Mouse (Mus musculus) brain, embryonic 14.5 days (tissue): ENCODE results near the gene Mucl3. TPM values are rescaled to one million over a fixed set of nuclear protein-coding genes. Genes with fewer than 3 reads are reported as not detected.

Experiments used
- DNase-seq: peaks from one replicate; pipeline ENCODE4 v3.0.0-alpha.2; 2011; ENCODE audit warnings: low read depth
- CTCF ChIP-seq: fragments of 200-500 bp; IDR thresholded peaks from 2 replicates; pipeline ENCODE4 v1.5.1; 2012; ENCODE audit warnings: inconsistent platforms, mild to moderate bottlenecking, moderate library complexity, borderline replicate concordance; ENCODE audit not compliant: insufficient read depth, insufficient read length; ENCODE audit errors: extremely low read depth
- POLR2A ChIP-seq: fragments of 200-500 bp; IDR thresholded peaks from 2 replicates; pipeline ENCODE4 v1.6.1; 2012; ENCODE audit warnings: mild to moderate bottlenecking, inconsistent platforms, borderline replicate concordance; ENCODE audit not compliant: poor library complexity, insufficient read depth, insufficient read length, severe bottlenecking; ENCODE audit errors: extremely low read depth
- polyA plus RNA-seq: library from polyadenylated mRNA; depleted of rRNA; stranded (reverse); fragments of >200 nt; gene quantifications from 2 replicates; pipeline ENCODE4 v1.2.3, GENCODE M21; 2012; rRNA removed

Mucl3 gene
- polyA plus RNA-seq, 1 experiment: 0.11 TPM

DNA sequence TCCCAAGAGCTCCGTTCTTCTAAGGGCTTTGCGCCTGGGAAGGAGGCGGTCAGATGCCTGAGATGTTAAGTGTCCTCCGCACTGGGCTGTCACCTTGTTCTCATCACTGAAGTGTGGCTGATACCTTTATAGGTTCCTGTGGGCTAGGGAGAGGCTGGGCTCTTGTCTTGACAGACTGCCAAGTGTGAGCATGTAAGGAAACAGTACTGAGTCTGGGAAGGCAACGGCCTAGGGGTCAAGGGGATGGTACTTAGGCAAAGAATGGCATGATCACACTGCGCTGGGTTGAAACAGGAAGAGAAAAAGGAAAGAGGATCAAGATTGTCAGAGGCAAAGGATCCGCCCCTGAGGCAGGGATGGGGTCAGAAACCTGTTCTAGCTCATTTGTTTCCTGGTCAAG lies 17.0 kb downstream of the Mucl3 start, which contains the start of gene Gm9573:
Gm9573 (minus strand) TSS at position 101 of the 400 bp plus-strand sequence.
- no peak for DNase-seq
- TF ChIP-seq POLR2A (no peak), CTCF (no peak)

DNA sequence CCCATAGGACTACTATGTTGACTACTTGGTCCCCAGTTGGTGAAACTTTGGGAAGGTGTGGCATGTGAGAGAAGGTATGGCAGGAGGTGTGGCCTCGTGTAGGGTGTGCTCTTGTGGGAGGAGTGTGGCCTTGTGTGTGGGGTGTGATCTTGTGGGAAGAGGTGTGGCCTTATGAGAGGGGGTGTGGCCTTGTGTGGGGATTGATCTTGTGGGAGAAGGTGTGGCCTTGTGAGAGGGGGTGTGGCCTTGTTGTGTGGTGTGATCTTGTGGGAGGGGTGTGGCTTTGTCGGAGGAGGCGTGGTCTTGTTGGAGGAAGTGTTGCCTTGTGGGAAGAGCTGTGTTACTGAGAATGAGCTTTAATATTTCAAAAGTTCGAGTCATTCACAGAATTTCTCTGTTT lies 26.4 kb downstream of the Mucl3 start:
- TF ChIP-seq POLR2A: no peak
- no peak for DNase-seq

DNA sequence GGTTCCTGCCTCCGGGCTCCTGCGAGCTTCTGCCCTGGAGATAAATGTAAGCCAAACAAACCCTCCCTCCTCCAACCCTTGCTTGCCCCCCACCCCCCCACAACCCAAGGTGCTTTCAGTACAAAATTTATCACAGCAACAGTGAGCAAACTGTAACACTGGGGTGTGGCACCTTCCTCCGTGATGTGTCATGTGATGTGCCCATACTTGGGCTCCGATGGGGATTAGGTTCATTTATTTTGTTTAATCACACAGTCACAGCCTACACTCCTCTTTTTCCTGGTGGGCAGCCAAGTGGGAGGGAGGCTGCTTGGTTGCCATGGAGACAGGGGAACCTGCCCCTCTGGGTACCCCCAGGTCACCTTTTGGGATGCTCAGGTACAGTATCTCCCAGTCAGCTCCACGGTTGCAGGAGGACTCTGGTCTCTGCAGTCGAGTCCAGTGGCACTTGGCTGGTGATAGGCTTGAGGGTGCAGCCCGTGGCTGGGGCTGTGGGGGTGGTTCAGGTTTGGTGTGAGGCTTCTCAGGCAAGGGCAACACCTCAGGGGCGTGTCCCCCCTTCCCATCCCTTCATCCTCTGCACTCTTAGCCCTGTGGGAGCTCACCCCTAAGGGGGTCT lies 41.6 kb downstream of the Mucl3 start:
- TF ChIP-seq CTCF: no peak
- no peak for TF ChIP-seq POLR2A
- DNase-seq: no peak

DNA sequence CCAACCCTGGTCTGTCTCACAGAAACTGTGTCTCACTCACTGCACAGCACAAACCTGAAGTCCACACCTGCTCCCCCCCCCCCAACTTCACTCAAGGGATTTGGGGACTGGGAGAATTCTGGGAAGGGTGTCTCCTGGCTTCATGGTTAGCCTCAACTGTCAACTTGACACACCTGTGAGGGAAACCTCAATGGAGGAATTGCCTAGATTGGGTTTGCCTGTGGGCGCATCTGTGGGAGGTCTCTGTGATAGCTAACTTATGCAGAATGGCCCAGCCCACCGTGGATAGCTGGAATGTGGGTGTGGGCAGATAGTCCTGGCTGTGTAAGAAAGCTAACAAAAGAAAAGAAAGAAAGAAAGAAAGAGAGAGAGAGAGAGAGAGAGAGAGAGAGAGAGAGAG lies 42.2 kb downstream of the Mucl3 start, which contains the start of gene Sfta2:
Sfta2 (plus strand) TSS at position 301 of the 400 bp plus-strand sequence.
- DNase-seq: no peak
- TF ChIP-seq POLR2A (no peak), CTCF (no peak)

DNA sequence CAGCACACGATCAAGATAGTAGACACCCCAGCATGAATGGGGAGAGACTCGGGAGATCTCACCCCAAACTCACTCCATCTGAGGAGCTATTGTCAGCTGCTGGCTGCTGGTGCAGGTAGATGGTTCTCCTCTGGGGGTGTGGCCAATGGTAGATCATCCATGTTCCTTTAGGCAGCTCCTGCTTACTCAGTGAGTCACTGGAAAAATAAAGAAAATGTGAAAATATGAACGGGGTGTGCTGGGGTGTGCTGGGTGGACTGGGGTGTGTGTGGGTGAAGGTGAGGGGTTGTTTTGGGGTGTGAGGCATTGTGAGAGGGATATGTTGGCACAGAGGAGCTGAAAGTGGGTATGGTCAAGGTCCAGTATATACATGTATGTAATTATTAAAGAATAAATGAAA lies 46.1 kb downstream of the Mucl3 start:
- no peak for DNase-seq
- TF ChIP-seq CTCF: no peak
- TF ChIP-seq POLR2A: no peak

- TF ChIP-seq POLR2A: no peak
- no peak for TF ChIP-seq CTCF
- no peak for DNase-seq
These were observed 49.0 kb downstream of the Mucl3 start for GRCm38 (mm10) chr17:35594456-35594855.

GRCm38 (mm10) chr17:35593786-35594185 lies 49.7 kb downstream of the Mucl3 start:
- TF ChIP-seq CTCF (no peak), POLR2A (no peak)

GRCm38 (mm10) chr17:35592131-35592530 lies 51.4 kb downstream of the Mucl3 start:
- DNase-seq: no peak
- TF ChIP-seq POLR2A (no peak), CTCF (no peak)

More at GRCm38 (mm10) chr17:35593786-35594185, 49.7 kb downstream of the Mucl3 start:
- no peak for DNase-seq

DNA sequence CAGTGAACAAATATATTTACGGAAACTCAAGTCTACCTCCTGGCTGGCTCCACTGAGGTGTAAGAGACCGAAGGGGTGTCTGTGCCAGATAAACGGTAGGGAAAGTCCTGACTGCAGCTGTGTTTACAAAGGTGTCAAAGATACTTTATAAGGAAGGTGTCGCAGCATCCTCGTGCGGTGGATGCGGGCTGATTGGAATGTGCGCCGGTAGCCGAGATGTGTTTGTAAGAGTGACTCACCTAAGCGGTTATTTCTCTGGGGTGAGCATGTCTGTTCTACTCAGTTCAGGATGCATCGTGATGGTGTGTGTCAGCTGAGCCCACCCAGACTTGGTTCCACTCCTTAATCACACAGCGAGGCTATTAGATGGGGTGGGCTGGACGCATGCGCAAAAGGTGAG lies 51.8 kb downstream of the Mucl3 start:
- DNase-seq: no peak
- TF ChIP-seq POLR2A (no peak), CTCF (no peak)

DNA sequence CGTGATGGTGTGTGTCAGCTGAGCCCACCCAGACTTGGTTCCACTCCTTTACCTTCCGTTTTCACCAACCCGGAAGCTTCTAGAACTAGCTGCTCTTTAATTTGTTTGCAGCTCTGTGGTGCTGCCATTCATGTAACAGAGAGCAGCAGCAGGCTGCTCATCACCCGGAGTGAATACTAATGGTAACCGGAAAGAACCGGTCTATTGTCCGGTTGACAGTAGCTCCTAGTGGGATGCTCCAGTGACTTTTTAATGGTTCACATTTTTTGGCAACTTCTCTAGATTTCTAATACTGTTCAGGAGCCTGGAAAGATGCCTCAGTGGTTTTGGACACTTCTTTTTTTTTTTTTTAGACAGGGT lies 52.3 kb downstream of the Mucl3 start:
- no peak for DNase-seq

GRCm38 (mm10) chr17:35590410-35591218 lies 52.9 kb downstream of the Mucl3 start:
- peak; percentile 91 for DNase-seq
- TF ChIP-seq CTCF (peak; percentile 95), POLR2A (no peak)

More for the DNA sequence above, 52.3 kb downstream of the Mucl3 start:
- TF ChIP-seq POLR2A: no peak
- TF ChIP-seq CTCF: no peak

DNA sequence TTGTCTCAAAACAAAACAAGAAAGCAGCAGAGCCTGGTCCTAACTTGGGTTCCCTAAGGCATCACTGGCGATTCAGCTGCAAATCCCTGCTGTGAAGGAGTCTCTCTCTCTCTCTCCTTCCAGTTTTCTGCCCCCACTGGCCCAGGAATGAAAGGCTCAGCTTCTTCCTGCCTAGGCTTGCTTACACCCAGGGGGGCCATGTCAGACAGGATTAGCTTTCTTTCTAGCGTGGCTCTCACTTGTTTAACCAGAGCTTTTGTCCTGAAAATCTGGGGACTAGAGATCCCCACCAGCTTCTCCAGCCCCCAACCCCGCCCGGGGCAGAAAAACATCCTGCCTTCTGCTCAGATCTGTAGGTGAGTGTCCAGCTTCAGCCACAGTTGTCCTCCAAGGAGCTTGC lies 55.1 kb downstream of the Mucl3 start:
- DNase-seq: peak; percentile 33
- no peak for TF ChIP-seq CTCF
- TF ChIP-seq POLR2A: no peak

DNA sequence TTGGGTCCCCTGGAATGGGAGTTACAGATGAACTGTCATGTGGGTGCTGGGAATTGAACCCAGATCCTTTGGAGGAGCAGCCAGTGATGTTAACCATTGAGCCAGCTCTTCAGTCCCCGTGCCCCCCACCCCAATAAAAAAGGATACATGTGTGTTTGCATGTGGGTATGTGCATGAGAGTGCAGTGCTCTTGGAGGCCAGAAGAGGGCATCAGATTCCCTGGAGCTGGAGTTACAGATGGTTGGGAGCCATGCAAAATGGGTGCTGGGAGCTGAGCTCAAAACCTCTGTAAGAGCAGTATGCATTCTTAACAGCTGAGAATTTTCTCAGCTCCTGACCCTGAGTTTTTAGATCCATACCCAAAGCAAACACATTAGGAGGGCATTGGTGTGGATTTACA lies 56.2 kb downstream of the Mucl3 start:
- DNase-seq: no peak
- no peak for TF ChIP-seq POLR2A
- no peak for TF ChIP-seq CTCF

Other genes with a start within 250 kb of the Mucl3 start
- 0.57 and 0.58 TPM in 2 replicates for gene H2-Q6, start 218.8 kb downstream of the Mucl3 start, polyA plus RNA-seq
- 3.6 and 4.3 TPM in 2 replicates for gene H2-Q7, start 204.5 kb downstream of the Mucl3 start, polyA plus RNA-seq
- gene H2-Q10, start 173.6 kb downstream of the Mucl3 start, polyA plus RNA-seq: 0.11 and 0.26 TPM in 2 replicates
- 0.06 TPM in 1 of 2 replicates, not detected in the other for gene Pou5f1, start 137.7 kb downstream of the Mucl3 start, polyA plus RNA-seq
- gene Tcf19, start 126.9 kb downstream of the Mucl3 start, polyA plus RNA-seq: 17.4 and 33.8 TPM in 2 replicates
- 11.5 and 18.4 TPM in 2 replicates for gene Cchcr1, start 126.6 kb downstream of the Mucl3 start, polyA plus RNA-seq
- gene Psors1c2, start 110.5 kb downstream of the Mucl3 start, polyA plus RNA-seq: 0.98 and 1.2 TPM in 2 replicates
- gene Cdsn, start 91.6 kb downstream of the Mucl3 start, polyA plus RNA-seq: 0.06 and 0.18 TPM in 2 replicates
- gene 2300002M23Rik, start 76.2 kb downstream of the Mucl3 start, polyA plus RNA-seq: 0.06 TPM in 1 of 2 replicates, not detected in the other
- gene Sfta2, start 42.1 kb downstream of the Mucl3 start, polyA plus RNA-seq: 0.29 TPM in 1 of 2 replicates, not detected in the other
- not detected in 2 replicates for gene Gm9573, start 17.1 kb downstream of the Mucl3 start, polyA plus RNA-seq
- gene Vars2, start 23.9 kb upstream of the Mucl3 start, polyA plus RNA-seq: 36.8 and 40.6 TPM in 2 replicates
- gene Gtf2h4, start 30.0 kb upstream of the Mucl3 start, polyA plus RNA-seq: 28.8 and 40.8 TPM in 2 replicates
- gene Ddr1, start 60.9 kb upstream of the Mucl3 start, polyA plus RNA-seq: 99.6 and 112 TPM in 2 replicates
- 4.8 and 5.1 TPM in 2 replicates for gene Ier3, start 178.0 kb upstream of the Mucl3 start, polyA plus RNA-seq
- gene Flot1, start 179.5 kb upstream of the Mucl3 start, polyA plus RNA-seq: 87.1 and 101 TPM in 2 replicates
- gene Tubb5, start 194.6 kb upstream of the Mucl3 start, polyA plus RNA-seq: 3,347 and 3,555 TPM in 2 replicates
- 18.8 and 23.7 TPM in 2 replicates for gene Mdc1, start 197.8 kb upstream of the Mucl3 start, polyA plus RNA-seq
- 26.9 and 38.3 TPM in 2 replicates for gene Nrm, start 217.6 kb upstream of the Mucl3 start, polyA plus RNA-seq
- 46.9 and 48.9 TPM in 2 replicates for gene Ppp1r18, start 221.9 kb upstream of the Mucl3 start, polyA plus RNA-seq
- 66.0 and 71.9 TPM in 2 replicates for gene Dhx16, start 236.1 kb upstream of the Mucl3 start, polyA plus RNA-seq